Mouse (Mus musculus) neural tube, embryonic 11.5 days (tissue): ENCODE results near the gene Ctrb1. TPM values are rescaled to one million over a fixed set of nuclear protein-coding genes. Genes with fewer than 3 reads are reported as not detected.

Experiments used
- ATAC-seq: fragments of 200-750 bp; cut with Nextera tagmentation; 2 replicates; pipeline ENCODE4 v1.8.0; 2017; ENCODE audit warnings: moderate number of reproducible peaks, mild to moderate bottlenecking, moderate TSS enrichment, moderate library complexity; ENCODE audit not compliant: insufficient read depth, low FRiP score, low TSS enrichment
- DNase-seq: peaks from one replicate; pipeline ENCODE4 v3.0.0-alpha.2; 2015; ENCODE audit warnings: low spot score
- H3K27ac ChIP-seq: fragments of 300-500 bp; sonication (generic); 2 replicates; pipeline ENCODE4 v1.5.1; 2014; ENCODE audit warnings: low read depth, mild to moderate bottlenecking, low read length
- H3K27me3 ChIP-seq: fragments of 300-500 bp; sonication (generic); 2 replicates; pipeline ENCODE4 v1.6.1; 2014; ENCODE audit warnings: mild to moderate bottlenecking, low read length, mixed read lengths; ENCODE audit not compliant: control insufficient read depth, insufficient read depth
- H3K36me3 ChIP-seq: fragments of 300-500 bp; sonication (generic); 2 replicates; pipeline ENCODE4 v1.6.1; 2014; ENCODE audit warnings: mild to moderate bottlenecking, low read length, moderate library complexity, mixed read lengths; ENCODE audit not compliant: control insufficient read depth, insufficient read depth
- H3K4me1 ChIP-seq: fragments of 300-500 bp; sonication (generic); 2 replicates; pipeline ENCODE4 v1.6.1; 2014; ENCODE audit warnings: low read length, mixed read lengths; ENCODE audit not compliant: control insufficient read depth, insufficient read depth
- H3K4me2 ChIP-seq: fragments of 300-500 bp; sonication (generic); 2 replicates; pipeline ENCODE4 v1.6.1; 2014; ENCODE audit warnings: low read depth, mild to moderate bottlenecking, moderate library complexity
- H3K4me3 ChIP-seq: fragments of 300-500 bp; sonication (generic); 2 replicates; pipeline ENCODE4 v1.5.1; 2014; ENCODE audit warnings: low read depth, low read length
- H3K9ac ChIP-seq: fragments of 300-500 bp; sonication (generic); 2 replicates; pipeline ENCODE4 v1.6.1; 2014; ENCODE audit warnings: mild to moderate bottlenecking, low read length
- H3K9me3 ChIP-seq: fragments of 300-500 bp; sonication (generic); 2 replicates; pipeline ENCODE4 v1.6.1; 2016; ENCODE audit warnings: low read length; ENCODE audit not compliant: control insufficient read depth
- WGBS: fragments of 180-500 bp; shearing (Covaris S2); extraction: QIAGEN DNeasy Blood & Tissue Kit; methylation state at CpG from one replicate; pipeline ENCODE4 v1.1.7; 2014; 5-methylcytosine and 5-hydroxymethylcytosine counted together
- microRNA-seq: library from miRNA; unstranded; fragments of <30 nt; microRNA quantifications from one replicate; pipeline ENCODE4, GENCODE M21; 2016
- polyA plus RNA-seq: library from polyadenylated mRNA; unstranded; fragments of >200 nt; fragmentation: Nextera tagmentation; extraction: Ambion mirVana; gene quantifications from 2 replicates; pipeline ENCODE4 v1.2.1, GENCODE M21; 2014

Gene Ctrb1
- polyA plus RNA-seq, 1 experiment from 2014 or later, result not detected

DNA sequence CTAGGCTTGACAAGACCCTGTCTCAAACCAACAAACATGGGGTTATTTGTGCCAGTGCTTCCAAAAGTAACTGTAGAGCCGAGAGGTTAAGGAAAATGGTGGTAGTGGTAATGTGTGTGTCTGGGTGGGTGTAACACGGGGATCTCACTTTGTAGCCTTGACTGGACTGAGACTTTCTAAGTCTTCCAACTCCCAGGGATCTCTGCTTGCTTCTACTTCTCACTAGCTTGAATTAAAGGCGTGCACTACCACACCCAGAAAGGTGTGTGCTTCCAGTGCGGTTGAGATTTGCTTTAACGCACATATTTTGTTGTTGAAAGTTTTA, 47.9 kb downstream of the Ctrb1 start:
- ATAC-seq (peak; percentile 25; the same call in 1 of the 2 replicates), DNase-seq (no peak)
- Histone ChIP-seq H3K9me3 (no peaks in the 10 kb centered on the region), H3K4me3 (peak overlapping the region; percentile 85), H3K27me3 (no peaks in the 10 kb centered on the region), H3K9ac (peak overlapping the region; percentile 92), H3K36me3 (no peaks in the 10 kb centered on the region), H3K4me1 (no peaks in the 10 kb centered on the region), H3K4me2 (peak overlapping the region; percentile 54), H3K27ac (no peak overlapping the region)
- WGBS, result 13% methylated on average over 5 of the region's 5 CpGs

DNA sequence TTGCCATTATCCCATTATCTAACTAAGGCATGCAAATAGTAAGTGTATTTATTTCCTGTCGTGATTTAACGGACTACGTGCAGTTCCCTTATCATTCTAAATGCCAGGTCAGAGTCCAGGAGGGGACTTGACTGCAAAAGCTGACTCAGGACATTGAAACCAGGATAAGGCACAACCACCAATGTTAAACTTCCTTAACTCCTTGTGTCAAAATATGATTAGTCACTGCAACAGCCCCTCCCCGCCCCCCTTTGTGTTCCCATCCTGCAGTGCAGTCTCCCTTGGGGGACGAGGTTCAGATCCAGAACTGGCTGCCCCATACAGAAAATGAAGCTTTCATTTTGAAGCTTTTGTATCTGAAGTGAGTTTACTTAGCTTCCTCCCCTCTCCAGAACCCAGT, 48.3 kb downstream of the Ctrb1 start:
- H3K27me3 ChIP-seq, result no peaks in the 10 kb centered on the region
- H3K4me2 ChIP-seq, result peak overlapping the region; percentile 54
- H3K36me3 ChIP-seq, result no peaks in the 10 kb centered on the region
- DNase-seq, result no peak
- 71% methylated on average over 5 of the region's 5 CpGs for WGBS
- ATAC-seq, result no peak
- H3K27ac ChIP-seq, result no peak overlapping the region
- no peaks in the 10 kb centered on the region for H3K9me3 ChIP-seq
- peak overlapping the region; percentile 92 for H3K9ac ChIP-seq
- no peaks in the 10 kb centered on the region for H3K4me1 ChIP-seq
- peak overlapping the region; percentile 85 for H3K4me3 ChIP-seq

DNA sequence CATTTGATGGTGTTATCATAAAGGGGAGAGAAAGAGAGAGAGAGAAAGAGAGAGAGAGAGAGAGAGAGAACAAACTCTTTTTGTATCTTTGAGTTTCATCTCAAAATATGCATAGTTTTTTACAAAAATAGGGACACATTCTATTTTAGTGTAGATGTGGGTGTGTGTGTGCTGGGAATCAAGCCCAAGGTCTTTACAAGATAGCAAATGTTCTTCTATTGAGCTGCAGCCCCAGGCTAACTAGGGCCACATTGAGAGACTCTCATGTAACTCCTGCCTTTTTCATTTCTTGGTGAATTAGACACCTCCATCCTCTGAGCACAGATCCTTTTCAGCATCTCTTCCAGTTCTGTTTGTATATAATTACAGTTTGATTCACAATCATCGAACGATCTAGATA, 49.7 kb downstream of the Ctrb1 start:
- no peaks in the 10 kb centered on the region for H3K27me3 ChIP-seq
- no peak overlapping the region for H3K4me2 ChIP-seq
- 95% methylated on average over 2 of the region's 2 CpGs for WGBS
- no peak overlapping the region for H3K27ac ChIP-seq
- H3K4me1 ChIP-seq, result no peaks in the 10 kb centered on the region
- no peak overlapping the region for H3K4me3 ChIP-seq
- H3K9me3 ChIP-seq, result no peaks in the 10 kb centered on the region
- H3K36me3 ChIP-seq, result no peaks in the 10 kb centered on the region
- H3K9ac ChIP-seq, result no peak overlapping the region
- DNase-seq (no peak), ATAC-seq (no peak)

DNA sequence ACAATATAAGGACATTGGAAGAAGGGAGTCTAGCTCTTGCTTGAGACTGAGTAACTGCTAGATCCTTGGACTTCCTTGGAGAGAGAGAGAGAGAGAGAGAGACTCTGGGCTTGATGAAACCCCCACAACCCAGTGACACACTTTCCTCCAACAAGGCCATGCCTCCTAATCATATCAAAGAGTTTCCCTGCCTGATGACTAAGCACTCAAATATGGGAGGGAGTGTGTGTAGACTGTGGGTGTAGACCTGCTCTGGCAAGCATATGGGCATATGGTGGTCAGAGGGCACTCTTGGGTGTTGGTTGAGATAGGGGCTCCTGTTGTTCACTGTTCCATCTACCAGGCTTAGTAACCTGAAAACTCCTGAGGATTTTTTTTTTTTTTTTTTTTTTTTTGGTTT, 52.7 kb downstream of the Ctrb1 start:
- ATAC-seq, result no peak
- Histone ChIP-seq H3K4me1 (no peaks in the 10 kb centered on the region), H3K9me3 (no peaks in the 10 kb centered on the region), H3K4me3 (no peak overlapping the region), H3K4me2 (no peak overlapping the region), H3K36me3 (no peaks in the 10 kb centered on the region), H3K9ac (no peak overlapping the region), H3K27ac (no peak overlapping the region), H3K27me3 (no peaks in the 10 kb centered on the region)
- DNase-seq, result no peak

Small RNA genes within 50 kb of the gene (microRNA-seq; reads per million reads assigned to microRNA genes)
- not detected for gene Mir7076

Other genes starting within 250 kb of the Ctrb1 start
- gene Wdr59, start 168.9 kb downstream of the Ctrb1 start, polyA plus RNA-seq, result 3.1 and 3.8 TPM in 2 replicates
- 63.1 and 64.8 TPM in 2 replicates for gene Znrf1, start 154.9 kb downstream of the Ctrb1 start, polyA plus RNA-seq
- gene Ldhd, start 60.6 kb downstream of the Ctrb1 start, polyA plus RNA-seq, result 0.15 and 0.21 TPM in 2 replicates
- 22.3 and 22.7 TPM in 2 replicates for gene Zfp1, start 47.6 kb downstream of the Ctrb1 start, polyA plus RNA-seq
- 60.3 and 62.5 TPM in 2 replicates for gene Bcar1, start 52.8 kb upstream of the Ctrb1 start, polyA plus RNA-seq
- gene Cfdp1, start 163.3 kb upstream of the Ctrb1 start, polyA plus RNA-seq, result 205 and 212 TPM in 2 replicates
- gene Tmem170, start 185.7 kb upstream of the Ctrb1 start, polyA plus RNA-seq, result 6.0 and 6.6 TPM in 2 replicates
- 3.2 and 4.3 TPM in 2 replicates for gene Chst5, start 219.4 kb upstream of the Ctrb1 start, polyA plus RNA-seq
- gene Tmem231, start 242.9 kb upstream of the Ctrb1 start, polyA plus RNA-seq, result 15.3 and 15.7 TPM in 2 replicates
- 314 and 318 TPM in 2 replicates for gene Gabarapl2, start 249.7 kb upstream of the Ctrb1 start, polyA plus RNA-seq